Mouse (Mus musculus) heart, adult 18-20 months (tissue): ENCODE results near the gene Tsks. TPM values are rescaled to one million over a fixed set of nuclear protein-coding genes. Genes with fewer than 3 reads are reported as not detected.

Experiments
- DNase-seq, 2 experiments: peaks; one replicate each; pipeline ENCODE4 v3.0.0; 2021 to 2022; ENCODE audit warnings: mixed read lengths in 1 of 2
- total RNA-seq, 2 experiments: library from RNA; stranded (reverse); gene quantifications; 2 replicates each; pipeline ENCODE4 v1.2.3; 2021

Tsks gene
- total RNA-seq, 2 experiments from 2014 or later = not detected

- peak; percentile 84 to 90 for DNase-seq
Measured at GRCm38 (mm10) chr7:44951960-44952359, 9.0 kb downstream of the Tsks start.

- DNase-seq = peak; percentile 96
Measured at GRCm38 (mm10) chr7:44952611-44953306, 9.8 kb downstream of the Tsks start.

GRCm38 (mm10) chr7:44953561-44953960 lies 10.6 kb downstream of the Tsks start:
- no peak for DNase-seq

GRCm38 (mm10) chr7:44954091-44954885 lies 11.3 kb downstream of the Tsks start:
- DNase-seq = no peak

GRCm38 (mm10) chr7:44955628-44956027 lies 12.6 kb downstream of the Tsks start:
- DNase-seq = no peak

- no peak for DNase-seq
Measured at GRCm38 (mm10) chr7:44956266-44956665, 13.3 kb downstream of the Tsks start.

- peak; percentile 70 to 83 for DNase-seq
Measured at GRCm38 (mm10) chr7:44957183-44957835, 14.3 kb downstream of the Tsks start.

GRCm38 (mm10) chr7:44958208-44958607 lies 15.2 kb downstream of the Tsks start:
- peak; percentile 55 to 63 for DNase-seq

GRCm38 (mm10) chr7:44959281-44959680 lies 16.3 kb downstream of the Tsks start:
- DNase-seq = no peak

GRCm38 (mm10) chr7:44959874-44960511 lies 17.0 kb downstream of the Tsks start:
- DNase-seq = no peak

- no peak for DNase-seq
Measured at GRCm38 (mm10) chr7:44960512-44960910, 17.5 kb downstream of the Tsks start.

- no peak for DNase-seq
Measured at GRCm38 (mm10) chr7:44962337-44962736, 19.3 kb downstream of the Tsks start.

GRCm38 (mm10) chr7:44962831-44963230 lies 19.8 kb downstream of the Tsks start:
- no peak for DNase-seq

- no peak for DNase-seq
Measured at GRCm38 (mm10) chr7:44964990-44965389, 22.0 kb downstream of the Tsks start.

GRCm38 (mm10) chr7:44965975-44966374 lies 23.0 kb downstream of the Tsks start:
- no peak for DNase-seq

GRCm38 (mm10) chr7:44966638-44967037 lies 23.6 kb downstream of the Tsks start:
- no peak for DNase-seq

- peak; percentile 84 to 91 for DNase-seq
Measured at GRCm38 (mm10) chr7:44970231-44970691, 27.3 kb downstream of the Tsks start.

GRCm38 (mm10) chr7:44971142-44971541 lies 28.1 kb downstream of the Tsks start:
- no peak for DNase-seq

- DNase-seq = no peak
Measured at GRCm38 (mm10) chr7:44973415-44974130, 30.6 kb downstream of the Tsks start.

GRCm38 (mm10) chr7:44974383-44975116 lies 31.5 kb downstream of the Tsks start, which contains the start of gene Cpt1c:
TSS of gene Cpt1c (minus strand) at chr7:44974851.
- peak; percentile 83 to 86 for DNase-seq

GRCm38 (mm10) chr7:44975117-44975419 lies 32.1 kb downstream of the Tsks start:
- DNase-seq = no peak
